Mouse (Mus musculus): Measurements from ENCODE around the gene Gng8. TPM values are rescaled to one million over a fixed set of nuclear protein-coding genes. Genes with fewer than 3 reads are reported as not detected.

Gng8 gene
- polyA plus RNA-seq, 1 experiment from 2014 or later, result 15.9 TPM

DNA sequence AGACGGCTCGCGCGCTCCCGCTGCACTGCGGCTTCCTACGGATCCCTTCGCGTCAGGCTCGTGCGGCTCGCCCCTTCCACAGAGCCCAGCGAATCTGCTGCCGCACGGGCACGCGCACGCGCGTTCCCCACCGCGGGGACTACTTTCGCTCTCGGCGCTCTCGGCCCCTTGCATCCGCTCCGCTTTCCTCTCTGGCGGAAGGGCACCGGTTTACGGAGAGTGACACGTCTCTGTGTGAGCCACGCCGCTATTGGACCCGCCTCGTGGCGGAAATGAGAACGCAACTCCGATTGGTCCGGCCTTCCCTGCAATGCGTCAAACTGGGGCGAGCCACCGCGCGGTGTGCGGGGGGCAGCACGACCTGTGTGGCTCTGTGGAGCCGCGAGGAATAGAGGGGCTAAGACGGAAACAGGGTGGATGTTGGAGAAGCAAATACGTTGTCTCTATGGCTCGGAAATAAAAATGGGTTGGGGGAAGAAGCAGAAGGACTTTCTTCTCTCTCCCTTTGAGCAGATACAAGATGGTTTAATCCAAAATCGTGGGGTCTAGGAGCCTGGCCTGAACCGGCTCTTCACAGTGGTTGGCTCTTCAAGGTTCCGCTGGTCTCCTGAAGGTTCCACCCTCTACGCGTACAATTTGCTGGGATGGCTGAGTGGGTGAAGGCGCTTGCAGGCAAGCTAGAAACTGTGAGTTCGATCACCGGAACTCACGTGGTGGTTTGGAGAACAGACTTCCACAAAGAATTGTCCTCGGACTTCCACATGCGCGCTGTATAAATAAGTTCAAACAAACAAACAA, 32.6 kb downstream of the Gng8 start, which contains the start of gene Calm3:
Gene Calm3, minus strand, starts transcription at position 78 of the 798 bp plus-strand sequence.
- Histone ChIP-seq H3K27me3 (ENCODE audit: control insufficient read depth, insufficient read depth, low read length) (no peaks in the 10 kb centered on the region), H3K9me3 (ENCODE audit: control insufficient read depth, low read length) (no peaks in the 10 kb centered on the region), H3K36me3 (ENCODE audit: control insufficient read depth, insufficient read depth, low read length) (0 out of 2 replicates have a peak, but pooled peaks cover under 1% of the 10 kb centered on the region), H3K4me2 (ENCODE audit: low read depth, severe bottlenecking) (peak within 1 kb of the TSS; percentile 89), H3K27ac (replicated peaks; ENCODE audit: low read depth, low read length) (peak within 1 kb of the TSS; percentile 85), H3K9ac (ENCODE audit: low read length) (peak within 1 kb of the TSS; percentile 93), H3K4me1 (ENCODE audit: control insufficient read depth, insufficient read depth, low read length) (peaks cover 31% of the 10 kb centered on the region), H3K4me3 (ENCODE audit: low read depth, low read length) (peak within 1 kb of the TSS; percentile 94)
- ATAC-seq (ENCODE audit: insufficient number of reproducible peaks, low FRiP score, low TSS enrichment, low read depth) (peak; percentile 91), DNase-seq (ENCODE audit: low spot score) (peak; percentile 100)
- 2% methylated on average over 63 of the region's 64 CpGs for WGBS

DNA sequence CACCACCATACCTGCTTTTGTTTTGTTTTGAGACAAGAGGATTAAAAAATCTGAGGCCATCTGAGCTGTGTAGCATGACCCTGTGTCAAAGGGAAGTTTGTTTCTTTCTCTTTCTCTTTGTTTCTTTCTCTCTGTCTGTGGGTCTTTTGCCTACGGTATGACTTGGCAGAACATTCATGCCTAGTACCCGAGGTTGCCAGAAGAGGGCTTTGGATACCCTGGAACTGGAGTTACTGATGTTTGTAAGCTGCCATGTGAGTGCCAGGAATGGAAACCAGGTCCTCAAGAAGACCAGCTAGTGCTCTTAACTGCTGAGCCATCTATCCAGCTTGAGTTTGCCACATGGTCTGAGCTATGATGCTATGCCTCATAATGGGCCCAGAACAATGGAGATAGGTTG, 36.8 kb downstream of the Gng8 start:
- Histone ChIP-seq H3K27me3 (ENCODE audit: control insufficient read depth, insufficient read depth, low read length) (no peaks in the 10 kb centered on the region), H3K4me3 (ENCODE audit: low read depth, low read length) (no peak overlapping the region), H3K4me2 (ENCODE audit: low read depth, severe bottlenecking) (no peak overlapping the region), H3K4me1 (ENCODE audit: control insufficient read depth, insufficient read depth, low read length) (no peaks in the 10 kb centered on the region), H3K36me3 (ENCODE audit: control insufficient read depth, insufficient read depth, low read length) (no peaks in the 10 kb centered on the region), H3K9ac (ENCODE audit: low read length) (no peak overlapping the region), H3K9me3 (ENCODE audit: control insufficient read depth, low read length) (no peaks in the 10 kb centered on the region), H3K27ac (replicated peaks; ENCODE audit: low read depth, low read length) (no peak overlapping the region)
- no peak for DNase-seq (ENCODE audit: low spot score)
- no peak for ATAC-seq (ENCODE audit: insufficient number of reproducible peaks, low FRiP score, low TSS enrichment, low read depth)
- 46% methylated on average over 2 of the region's 2 CpGs for whole genome bisulfite sequencing

DNA sequence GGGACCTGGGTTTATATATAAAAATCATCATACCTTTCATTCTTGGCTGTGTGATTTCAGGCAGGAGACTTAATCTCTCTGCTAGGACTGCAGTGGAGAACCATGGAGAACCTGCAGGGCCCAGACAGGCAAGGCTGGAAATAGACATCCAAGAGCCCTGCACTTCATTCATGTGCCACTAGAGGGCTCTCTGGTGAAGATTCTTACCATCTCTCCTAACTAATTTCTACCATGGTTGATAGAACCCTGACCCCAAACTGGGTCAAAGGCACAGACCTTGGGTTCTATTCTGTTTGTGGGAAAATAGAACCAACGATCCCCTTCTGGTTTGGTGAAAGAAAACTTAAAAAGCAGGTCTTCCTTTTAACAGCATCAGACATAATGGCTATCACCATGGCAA, 39.3 kb downstream of the Gng8 start:
- Histone ChIP-seq H3K27ac (replicated peaks; ENCODE audit: low read depth, low read length) (no peak overlapping the region), H3K4me1 (ENCODE audit: control insufficient read depth, insufficient read depth, low read length) (no peaks in the 10 kb centered on the region), H3K9me3 (ENCODE audit: control insufficient read depth, low read length) (no peaks in the 10 kb centered on the region), H3K27me3 (ENCODE audit: control insufficient read depth, insufficient read depth, low read length) (no peaks in the 10 kb centered on the region), H3K36me3 (ENCODE audit: control insufficient read depth, insufficient read depth, low read length) (no peaks in the 10 kb centered on the region), H3K4me3 (ENCODE audit: low read depth, low read length) (no peak overlapping the region), H3K9ac (ENCODE audit: low read length) (no peak overlapping the region), H3K4me2 (ENCODE audit: low read depth, severe bottlenecking) (no peak overlapping the region)
- WGBS, result 13% methylated on average over 1 of the region's 1 CpGs
- DNase-seq (ENCODE audit: low spot score) (peak; percentile 84), ATAC-seq (ENCODE audit: insufficient number of reproducible peaks, low FRiP score, low TSS enrichment, low read depth) (no peak)

DNA sequence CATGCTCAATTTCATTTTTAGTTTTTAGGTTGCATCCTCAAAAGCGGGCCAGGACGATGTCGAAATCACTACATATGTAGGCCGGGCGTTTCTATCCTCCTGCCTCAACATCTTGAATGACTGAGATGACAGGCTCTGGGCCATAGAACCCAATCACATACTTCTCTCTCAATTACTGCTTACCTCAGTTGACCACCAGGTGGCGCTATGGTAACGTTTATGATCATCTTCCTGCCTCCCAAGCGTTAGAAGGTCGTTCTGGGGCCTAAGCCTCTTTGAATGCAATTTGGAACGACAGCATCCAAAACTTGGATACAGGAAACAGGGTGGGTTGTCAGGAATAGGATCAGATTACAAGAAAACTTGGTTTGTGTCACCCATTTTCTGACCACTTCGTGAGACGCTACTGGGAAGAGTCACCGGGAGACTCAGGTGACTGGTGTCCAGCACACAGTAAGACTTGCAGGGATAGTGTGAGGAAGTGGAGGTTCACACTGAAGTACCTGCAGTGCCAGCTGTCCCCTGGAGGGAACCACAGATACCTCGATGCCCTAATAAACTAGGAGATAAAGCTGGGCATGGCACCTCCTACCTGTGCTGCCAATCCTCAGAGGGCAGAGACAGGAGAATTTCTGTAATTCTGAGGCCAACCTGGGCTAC, 40.5 kb downstream of the Gng8 start:
- Histone ChIP-seq H3K4me2 (ENCODE audit: low read depth, severe bottlenecking) (no peak overlapping the region), H3K27me3 (ENCODE audit: control insufficient read depth, insufficient read depth, low read length) (no peaks in the 10 kb centered on the region), H3K36me3 (ENCODE audit: control insufficient read depth, insufficient read depth, low read length) (no peaks in the 10 kb centered on the region), H3K9me3 (ENCODE audit: control insufficient read depth, low read length) (no peaks in the 10 kb centered on the region), H3K27ac (replicated peaks; ENCODE audit: low read depth, low read length) (no peak overlapping the region), H3K9ac (ENCODE audit: low read length) (no peak overlapping the region), H3K4me3 (ENCODE audit: low read depth, low read length) (no peak overlapping the region), H3K4me1 (ENCODE audit: control insufficient read depth, insufficient read depth, low read length) (no peaks in the 10 kb centered on the region)
- peak; percentile 92 for DNase-seq (ENCODE audit: low spot score)
- ATAC-seq (ENCODE audit: insufficient number of reproducible peaks, low FRiP score, low TSS enrichment, low read depth), result 0 out of 2 replicates have a peak, but pooled peaks have one; percentile 58
- 20% methylated on average over 14 of the region's 14 CpGs for WGBS

DNA sequence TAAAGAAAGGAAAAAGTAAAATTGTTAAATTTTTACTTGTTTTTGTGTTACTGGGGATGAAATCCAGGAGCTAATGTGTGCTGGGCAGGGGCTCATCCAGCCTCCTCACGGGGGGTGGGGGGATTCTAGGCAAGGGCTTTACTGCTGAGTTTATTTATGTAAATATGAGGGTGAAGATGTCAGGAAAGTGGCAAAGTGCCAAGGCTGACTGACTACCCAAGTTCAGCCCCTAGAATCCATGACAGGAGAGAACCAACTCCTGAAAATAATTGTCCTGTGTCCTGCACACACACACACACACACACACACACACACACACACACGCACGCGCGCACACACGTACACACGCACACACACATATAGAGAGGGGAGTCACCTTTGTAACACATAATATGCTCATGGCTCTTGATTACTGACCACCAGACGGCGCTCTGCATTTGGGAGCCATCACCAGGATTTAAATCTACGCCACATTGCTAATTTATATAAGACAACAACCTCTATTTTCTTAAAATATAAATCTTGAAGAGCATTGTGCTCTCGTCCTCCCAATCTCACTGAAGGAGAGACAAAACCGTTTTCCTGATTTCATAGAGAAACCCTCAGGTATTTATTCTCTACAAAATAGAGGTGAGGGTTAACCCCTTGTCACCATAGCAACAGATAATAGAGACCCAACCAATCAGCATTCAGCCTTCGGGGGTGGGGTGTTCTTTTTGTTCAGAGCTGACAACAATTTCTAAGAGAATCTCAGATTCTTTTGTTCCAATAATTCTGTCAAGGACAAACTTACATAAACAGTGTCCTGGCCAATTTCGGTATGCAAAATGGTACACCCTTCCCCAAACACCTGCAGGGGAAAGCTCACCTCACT, 41.4 kb downstream of the Gng8 start:
- Histone ChIP-seq H3K4me3 (ENCODE audit: low read depth, low read length) (no peak overlapping the region), H3K27ac (replicated peaks; ENCODE audit: low read depth, low read length) (no peak overlapping the region), H3K4me1 (ENCODE audit: control insufficient read depth, insufficient read depth, low read length) (no peaks in the 10 kb centered on the region), H3K36me3 (ENCODE audit: control insufficient read depth, insufficient read depth, low read length) (no peaks in the 10 kb centered on the region), H3K27me3 (ENCODE audit: control insufficient read depth, insufficient read depth, low read length) (no peaks in the 10 kb centered on the region), H3K4me2 (ENCODE audit: low read depth, severe bottlenecking) (no peak overlapping the region), H3K9me3 (ENCODE audit: control insufficient read depth, low read length) (no peaks in the 10 kb centered on the region), H3K9ac (ENCODE audit: low read length) (no peak overlapping the region)
- ATAC-seq (ENCODE audit: insufficient number of reproducible peaks, low FRiP score, low TSS enrichment, low read depth), result no peak
- DNase-seq (ENCODE audit: low spot score), result peak; percentile 64
- WGBS, result 46% methylated on average over 14 of the region's 14 CpGs

DNA sequence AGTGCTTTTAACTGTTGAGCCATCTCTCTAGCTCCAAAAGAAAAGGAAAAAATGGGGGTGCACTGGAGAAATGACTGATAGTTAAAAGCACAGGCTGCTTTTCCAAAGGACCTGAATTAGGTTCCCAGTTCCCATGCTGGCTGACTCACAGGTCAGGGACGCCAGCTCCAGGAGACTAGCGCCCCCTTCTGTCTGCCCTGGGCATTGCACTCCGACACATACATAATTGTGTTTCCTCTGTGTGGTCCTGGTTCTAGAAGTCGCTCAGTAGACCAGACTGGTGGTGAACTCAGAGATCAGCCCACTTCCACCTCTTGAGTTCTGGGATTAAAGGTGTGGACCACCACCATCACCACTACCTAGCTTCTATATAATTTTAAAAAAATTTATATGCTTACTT, 45.7 kb downstream of the Gng8 start:
- no peak overlapping the region for H3K4me2 ChIP-seq (ENCODE audit: low read depth, severe bottlenecking)
- no peaks in the 10 kb centered on the region for H3K27me3 ChIP-seq (ENCODE audit: control insufficient read depth, insufficient read depth, low read length)
- ATAC-seq (ENCODE audit: insufficient number of reproducible peaks, low FRiP score, low TSS enrichment, low read depth) (no peak), DNase-seq (ENCODE audit: low spot score) (peak; percentile 47)
- H3K9ac ChIP-seq (ENCODE audit: low read length), result no peak overlapping the region
- no peak overlapping the region for H3K4me3 ChIP-seq (ENCODE audit: low read depth, low read length)
- H3K9me3 ChIP-seq (ENCODE audit: control insufficient read depth, low read length), result no peaks in the 10 kb centered on the region
- no peak overlapping the region for H3K27ac ChIP-seq (replicated peaks; ENCODE audit: low read depth, low read length)
- H3K4me1 ChIP-seq (ENCODE audit: control insufficient read depth, insufficient read depth, low read length), result 0 out of 2 replicates have a peak, but pooled peaks cover 5% of the 10 kb centered on the region
- WGBS, result 43% methylated on average over 4 of the region's 4 CpGs
- no peaks in the 10 kb centered on the region for H3K36me3 ChIP-seq (ENCODE audit: control insufficient read depth, insufficient read depth, low read length)

DNA sequence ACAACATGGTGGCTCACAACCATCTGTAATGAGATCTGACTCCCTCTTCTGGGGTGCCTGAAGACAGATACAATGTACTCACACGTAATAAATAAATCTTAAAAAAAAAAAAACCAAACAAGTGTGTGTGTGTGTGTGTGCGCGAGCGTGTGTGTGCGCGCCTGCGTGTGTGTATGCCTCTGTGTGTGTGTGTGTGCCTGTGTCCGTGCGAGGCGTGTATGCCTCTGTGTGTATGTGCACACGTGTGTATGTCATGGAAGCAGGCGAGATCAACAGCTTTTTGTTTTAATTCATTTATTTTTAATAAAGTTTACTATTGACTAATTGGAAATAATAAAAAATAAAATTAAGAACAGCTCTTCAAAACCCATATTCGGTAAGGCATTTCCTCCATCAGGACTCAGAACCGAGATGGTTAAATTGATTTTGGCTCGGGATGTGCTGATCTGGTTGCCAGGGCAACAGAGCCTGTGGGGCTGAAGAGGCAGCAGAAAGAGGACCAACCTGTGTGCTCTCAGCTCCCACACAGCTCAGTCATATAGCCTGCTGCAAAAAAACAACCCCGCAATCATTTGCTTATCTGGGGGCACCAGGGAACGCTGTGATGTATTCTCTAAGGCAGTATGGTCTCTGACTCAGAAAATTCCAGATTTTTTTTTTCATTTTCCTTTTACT, 46.7 kb downstream of the Gng8 start:
- DNase-seq (ENCODE audit: low spot score), result no peak
- no peak overlapping the region for H3K27ac ChIP-seq (replicated peaks; ENCODE audit: low read depth, low read length)
- 76% methylated on average over 17 of the region's 17 CpGs for WGBS
- 0 out of 2 replicates have a peak, but pooled peaks cover 5% of the 10 kb centered on the region for H3K4me1 ChIP-seq (ENCODE audit: control insufficient read depth, insufficient read depth, low read length)
- no peak overlapping the region for H3K9ac ChIP-seq (ENCODE audit: low read length)
- no peaks in the 10 kb centered on the region for H3K27me3 ChIP-seq (ENCODE audit: control insufficient read depth, insufficient read depth, low read length)
- H3K9me3 ChIP-seq (ENCODE audit: control insufficient read depth, low read length), result no peaks in the 10 kb centered on the region
- H3K4me3 ChIP-seq (ENCODE audit: low read depth, low read length), result no peak overlapping the region
- H3K4me2 ChIP-seq (ENCODE audit: low read depth, severe bottlenecking), result no peak overlapping the region
- no peaks in the 10 kb centered on the region for H3K36me3 ChIP-seq (ENCODE audit: control insufficient read depth, insufficient read depth, low read length)
- ATAC-seq (ENCODE audit: insufficient number of reproducible peaks, low FRiP score, low TSS enrichment, low read depth), result no peak

DNA sequence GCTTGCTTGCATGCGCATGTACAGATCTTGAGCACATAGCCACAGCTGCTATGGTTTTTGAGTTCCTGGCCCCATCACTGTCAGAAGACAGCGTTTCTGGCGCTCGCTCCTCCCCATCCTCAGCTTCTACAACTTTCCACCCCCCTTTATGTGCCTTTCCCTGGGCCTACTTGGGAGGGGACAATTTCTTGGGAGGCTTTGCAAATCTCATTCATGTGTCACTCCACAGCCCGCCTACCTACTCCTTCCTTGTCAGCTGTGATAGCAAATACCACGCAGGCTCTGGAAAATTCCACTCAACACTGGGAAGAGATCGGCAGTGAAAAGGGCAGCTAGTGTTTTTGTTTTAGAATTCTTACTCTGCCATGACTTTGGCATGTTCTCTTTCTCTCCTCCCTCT, 48.7 kb downstream of the Gng8 start:
- Histone ChIP-seq H3K4me3 (ENCODE audit: low read depth, low read length) (no peak overlapping the region), H3K27ac (replicated peaks; ENCODE audit: low read depth, low read length) (no peak overlapping the region), H3K9me3 (ENCODE audit: control insufficient read depth, low read length) (no peaks in the 10 kb centered on the region), H3K27me3 (ENCODE audit: control insufficient read depth, insufficient read depth, low read length) (peaks cover 5% of the 10 kb centered on the region), H3K4me1 (ENCODE audit: control insufficient read depth, insufficient read depth, low read length) (peaks cover 15% of the 10 kb centered on the region), H3K36me3 (ENCODE audit: control insufficient read depth, insufficient read depth, low read length) (no peaks in the 10 kb centered on the region), H3K9ac (ENCODE audit: low read length) (no peak overlapping the region), H3K4me2 (ENCODE audit: low read depth, severe bottlenecking) (no peak overlapping the region)
- DNase-seq (ENCODE audit: low spot score) (no peak), ATAC-seq (ENCODE audit: insufficient number of reproducible peaks, low FRiP score, low TSS enrichment, low read depth) (no peak)
- 64% methylated on average over 7 of the region's 7 CpGs for WGBS
